Mouse (Mus musculus): ENCODE results near the gene Sh2d4b.

DNA sequence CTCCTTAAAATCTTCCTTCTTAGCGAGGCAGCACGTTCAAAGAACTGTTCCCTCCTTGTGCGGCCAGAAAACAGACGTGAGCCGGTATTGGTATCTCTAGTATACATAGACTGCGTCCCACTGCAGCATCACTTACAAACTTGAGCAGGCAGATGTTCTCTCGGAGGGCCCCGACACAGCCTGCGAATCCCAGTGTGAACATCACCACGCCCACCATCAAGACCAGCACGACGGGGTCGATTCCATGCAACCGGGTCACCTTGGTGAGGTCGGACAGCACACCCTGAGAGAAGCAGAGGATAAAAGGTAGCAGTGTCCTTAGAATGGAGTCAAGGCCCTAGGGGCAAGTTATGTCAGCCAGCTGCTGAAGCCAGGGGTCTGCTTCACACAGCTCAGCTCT is 23.6 kb upstream of the Sh2d4b start:
- TF ChIP-seq CTCF (IDR thresholded peaks at IDR 0.05; ENCODE audit: extremely low read depth, insufficient read length, insufficient replicate concordance, low read depth, low read length) (no peak), POLR2A (IDR thresholded peaks at IDR 0.05; ENCODE audit: low read depth, low read length) (no peak)

All from small intestine, adult 2 months (tissue).